Mouse (Mus musculus) lung, embryonic 14.5 days (tissue): ENCODE results near the gene Hsp90ab1. TPM values are rescaled to one million over a fixed set of nuclear protein-coding genes. Genes with fewer than 3 reads are reported as not detected.
A peak's percentile ranks its signal among the peaks of the same experiment; 100 is the strongest.

Experiments
- ATAC-seq: fragments of 200-750 bp; cut with Nextera tagmentation; 2 replicates; pipeline ENCODE4 v1.8.0; 2017; ENCODE audit warnings: mild to moderate bottlenecking, moderate TSS enrichment, moderate library complexity; ENCODE audit not compliant: insufficient read depth
- DNase-seq: peaks from one replicate; pipeline ENCODE4 v3.0.0-alpha.2; 2015
- H3K27ac ChIP-seq: fragments of 300-500 bp; sonication (generic); 2 replicates; pipeline ENCODE4 v1.5.1; 2014; ENCODE audit warnings: low read depth, mild to moderate bottlenecking, moderate library complexity
- H3K27me3 ChIP-seq: fragments of 300-500 bp; sonication (generic); 2 replicates; pipeline ENCODE4 v1.6.1; 2014; ENCODE audit warnings: low read length, control low read depth; ENCODE audit not compliant: insufficient read depth
- H3K36me3 ChIP-seq: fragments of 300-500 bp; sonication (generic); 2 replicates; pipeline ENCODE4 v1.6.1; 2014; ENCODE audit warnings: control low read depth; ENCODE audit not compliant: insufficient read depth
- H3K4me1 ChIP-seq: fragments of 300-500 bp; sonication (generic); 2 replicates; pipeline ENCODE4 v1.6.1; 2014; ENCODE audit warnings: antibody characterized with exemption, control low read depth; ENCODE audit not compliant: insufficient read depth
- H3K4me2 ChIP-seq: fragments of 300-500 bp; sonication (generic); 2 replicates; pipeline ENCODE4 v1.6.1; 2014; ENCODE audit warnings: mild to moderate bottlenecking
- H3K4me3 ChIP-seq: fragments of 300-500 bp; sonication (generic); 2 replicates; pipeline ENCODE4 v1.5.1; 2014; ENCODE audit warnings: low read depth, low read length
- H3K9ac ChIP-seq: fragments of 300-500 bp; sonication (generic); 2 replicates; pipeline ENCODE4 v1.6.1; 2014
- H3K9me3 ChIP-seq: fragments of 300-500 bp; sonication (generic); 2 replicates; pipeline ENCODE4 v1.6.1; 2016; ENCODE audit warnings: low read depth, low read length, control low read depth
- CTCF ChIP-seq: IDR thresholded peaks from 2 replicates; pipeline ENCODE4 v1.5.1; 2016; ENCODE audit warnings: antibody characterized with exemption, low read depth
- WGBS: fragments of 180-500 bp; shearing (Covaris S2); extraction: QIAGEN DNeasy Blood & Tissue Kit; methylation state at CpG from one replicate; pipeline ENCODE4 v1.1.7; 2014; 5-methylcytosine and 5-hydroxymethylcytosine counted together
- polyA plus RNA-seq: library from polyadenylated mRNA; unstranded; fragments of >200 nt; fragmentation: Nextera tagmentation; extraction: Ambion mirVana; gene quantifications from 2 replicates; pipeline ENCODE4 v1.2.1, GENCODE M21; 2014

The Hsp90ab1 gene
- polyA plus RNA-seq, 1 experiment from 2014 or later, result 1,564 TPM

DNA sequence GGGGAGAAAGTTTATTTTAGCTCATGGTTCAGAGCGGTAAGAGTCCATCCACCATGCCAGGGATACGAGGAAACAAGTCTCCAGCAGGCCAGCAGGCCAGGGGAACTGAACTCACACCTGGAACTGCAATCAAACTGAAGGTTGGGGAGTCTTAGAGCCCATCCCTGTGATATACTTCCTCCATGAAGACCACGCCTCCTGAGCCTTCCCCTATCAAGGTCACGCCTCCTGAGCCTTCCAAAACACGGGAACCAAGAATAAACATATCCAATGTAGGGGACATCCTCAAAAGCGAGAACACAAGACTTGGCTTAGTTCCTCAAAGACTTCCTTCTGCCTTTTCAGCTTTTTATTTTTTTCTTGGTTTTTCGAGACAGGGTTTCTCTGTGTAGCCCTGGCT is 39.9 kb upstream of the Hsp90ab1 start:
- DNase-seq, result no peak
- H3K36me3 ChIP-seq, result no peaks in the 10 kb centered on the region
- no peak for TF ChIP-seq CTCF

DNA sequence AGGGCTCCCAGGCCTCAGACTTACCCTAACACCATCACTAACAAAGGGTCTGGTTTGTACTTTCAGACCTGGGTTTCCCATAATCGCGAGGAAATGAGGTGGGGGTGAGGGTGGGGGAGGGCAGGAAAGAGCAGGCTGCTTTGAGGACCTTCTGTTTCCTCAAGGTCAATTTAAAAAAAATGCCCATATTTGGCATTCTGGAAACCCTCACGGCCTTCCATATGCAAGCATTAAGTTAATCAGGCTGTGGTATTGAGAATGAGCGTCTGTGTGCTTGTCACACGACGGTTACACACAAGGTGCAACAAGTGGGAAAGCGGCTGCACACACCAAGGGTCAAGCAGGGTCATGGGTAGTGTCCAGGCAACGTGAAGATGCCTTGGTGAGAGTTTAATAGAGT is 38.9 kb upstream of the Hsp90ab1 start:
- 71% methylated on average over 8 of the region's 8 CpGs for WGBS
- DNase-seq, result no peak
- TF ChIP-seq CTCF, result no peak

More for the DNA sequence above, 39.9 kb upstream of the Hsp90ab1 start:
- Histone ChIP-seq H3K9me3 (no peaks in the 10 kb centered on the region), H3K27ac (no peak overlapping the region), H3K27me3 (no peaks in the 10 kb centered on the region), H3K9ac (no peak overlapping the region), H3K4me3 (no peak overlapping the region), H3K4me1 (no peaks in the 10 kb centered on the region), H3K4me2 (no peak overlapping the region)
- ATAC-seq, result no peak
- WGBS, result 70% methylated on average over 7 of the region's 7 CpGs

DNA sequence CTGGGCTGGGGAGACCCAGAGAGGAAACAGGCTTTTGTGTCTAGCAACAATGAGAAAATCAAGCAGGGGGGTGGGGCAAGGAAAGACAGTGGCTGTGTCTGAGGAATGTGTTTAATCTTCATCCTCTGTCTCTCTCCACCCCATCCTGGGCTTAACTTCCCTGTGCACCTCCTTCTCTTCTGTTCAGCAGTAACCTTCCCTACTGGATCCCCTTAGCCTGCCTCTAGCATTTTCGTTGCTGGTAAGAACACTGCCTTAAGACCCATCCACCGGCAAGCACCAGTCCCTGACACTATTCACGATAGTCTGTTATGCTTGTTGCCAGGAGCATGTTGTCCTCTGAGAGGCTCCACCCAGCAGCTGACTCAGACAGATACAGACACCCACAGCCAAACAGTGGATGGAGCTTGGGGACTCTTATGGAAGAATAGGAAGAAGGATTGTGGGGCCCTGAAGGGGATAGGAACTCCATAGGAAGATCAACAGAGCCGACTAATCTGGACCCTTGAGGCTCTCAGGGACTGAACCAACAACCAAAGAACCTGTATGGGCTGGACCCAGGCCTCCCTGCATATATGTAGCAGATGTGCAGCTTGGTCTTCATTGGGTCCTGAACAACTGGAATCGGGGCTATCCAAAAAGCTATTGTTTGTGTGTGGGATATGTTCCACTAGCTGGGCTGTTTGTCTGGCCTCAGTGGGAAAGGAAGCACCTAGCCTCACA is 37.2 kb upstream of the Hsp90ab1 start:
- no peaks in the 10 kb centered on the region for H3K4me1 ChIP-seq
- no peaks in the 10 kb centered on the region for H3K27me3 ChIP-seq
- DNase-seq, result no peak
- no peak overlapping the region for H3K4me3 ChIP-seq
- TF ChIP-seq CTCF, result no peak
- H3K9ac ChIP-seq, result no peak overlapping the region
- no peak for ATAC-seq
- H3K27ac ChIP-seq, result peak overlapping the region; percentile 63; the same call in 1 of the 2 replicates
- WGBS, result 36% methylated on average over 5 of the region's 5 CpGs
- no peaks in the 10 kb centered on the region for H3K9me3 ChIP-seq
- no peak overlapping the region for H3K4me2 ChIP-seq
- H3K36me3 ChIP-seq, result no peaks in the 10 kb centered on the region

More for the DNA sequence above, 38.9 kb upstream of the Hsp90ab1 start:
- Histone ChIP-seq H3K27ac (no peak overlapping the region), H3K4me2 (no peak overlapping the region), H3K4me3 (no peak overlapping the region), H3K9ac (no peak overlapping the region), H3K4me1 (no peaks in the 10 kb centered on the region), H3K36me3 (no peaks in the 10 kb centered on the region), H3K27me3 (no peaks in the 10 kb centered on the region), H3K9me3 (no peaks in the 10 kb centered on the region)
- no peak for ATAC-seq

DNA sequence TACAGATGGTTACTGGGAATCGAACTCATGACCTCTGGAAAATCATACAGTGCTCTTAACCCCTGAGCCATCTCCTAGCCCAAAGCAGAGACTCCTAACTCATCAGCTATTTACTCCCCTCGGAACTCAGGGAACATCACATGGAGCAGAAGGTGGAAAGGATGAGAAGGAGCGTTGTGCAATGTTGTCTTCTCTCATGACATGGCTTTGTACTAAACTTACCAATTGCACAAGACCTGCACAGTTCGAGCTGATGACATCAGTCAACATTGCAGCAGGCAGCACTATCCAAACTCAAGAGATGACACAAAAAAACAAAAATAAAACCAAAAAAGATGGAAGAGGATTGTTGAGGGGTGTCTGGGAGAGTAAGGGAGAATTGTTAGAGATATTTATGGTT is 35.3 kb upstream of the Hsp90ab1 start:
- Histone ChIP-seq H3K27me3 (no peaks in the 10 kb centered on the region), H3K27ac (no peak overlapping the region), H3K4me3 (no peak overlapping the region), H3K9ac (no peak overlapping the region), H3K36me3 (no peaks in the 10 kb centered on the region), H3K9me3 (no peaks in the 10 kb centered on the region), H3K4me1 (no peaks in the 10 kb centered on the region), H3K4me2 (no peak overlapping the region)
- no peak for TF ChIP-seq CTCF
- 86% methylated on average over 4 of the region's 4 CpGs for WGBS
- no peak for DNase-seq
- no peak for ATAC-seq

DNA sequence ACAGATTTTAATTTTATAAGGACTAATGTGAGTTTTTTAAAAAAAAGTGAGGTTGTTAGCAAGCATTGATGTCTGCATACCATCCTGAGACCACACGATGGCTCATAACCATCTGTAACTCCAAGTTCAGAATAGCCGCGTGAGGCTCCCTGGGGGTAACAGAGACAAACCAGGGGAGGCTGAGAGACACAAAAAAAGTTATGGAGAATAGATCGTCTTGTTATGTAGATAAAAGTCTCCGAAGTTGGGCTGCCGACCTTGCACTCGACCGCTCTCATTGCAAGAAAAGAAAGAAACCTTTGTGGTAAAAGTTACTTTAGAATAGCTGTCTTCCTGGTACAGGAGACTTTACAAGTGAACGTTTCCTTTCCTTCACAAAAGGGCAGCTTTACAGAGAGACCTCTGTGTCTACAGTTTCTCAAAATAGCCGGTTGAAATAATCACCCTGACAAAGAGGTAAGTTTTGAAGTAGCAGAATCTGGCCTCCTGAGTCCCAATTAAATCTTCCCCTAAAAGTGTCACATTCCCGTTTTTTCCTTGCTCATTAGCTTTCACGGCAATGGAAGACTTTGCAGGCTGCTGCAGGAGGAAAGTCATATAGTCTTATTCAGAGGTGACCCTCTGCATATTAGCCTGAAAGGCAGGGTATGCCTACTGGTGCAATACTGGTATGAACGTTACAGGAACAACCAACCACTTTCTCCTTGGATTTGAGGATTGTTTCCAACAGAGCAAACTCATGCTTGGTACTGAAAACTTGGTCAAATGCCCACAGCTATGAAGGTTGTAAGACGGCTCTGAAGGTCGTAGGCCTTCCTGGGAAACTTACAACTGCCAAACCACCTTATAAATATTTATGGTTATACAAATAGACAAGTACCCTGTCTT is 34.2 kb upstream of the Hsp90ab1 start:
- 77% methylated on average over 15 of the region's 15 CpGs for WGBS
- Histone ChIP-seq H3K4me2 (no peak overlapping the region), H3K36me3 (no peaks in the 10 kb centered on the region), H3K9me3 (no peaks in the 10 kb centered on the region), H3K9ac (no peak overlapping the region), H3K27ac (no peak overlapping the region), H3K4me1 (no peaks in the 10 kb centered on the region), H3K27me3 (peaks cover 2% of the 10 kb centered on the region; the same call in 1 of the 2 replicates), H3K4me3 (no peak overlapping the region)
- no peak for TF ChIP-seq CTCF
- DNase-seq (no peak), ATAC-seq (no peak)

DNA sequence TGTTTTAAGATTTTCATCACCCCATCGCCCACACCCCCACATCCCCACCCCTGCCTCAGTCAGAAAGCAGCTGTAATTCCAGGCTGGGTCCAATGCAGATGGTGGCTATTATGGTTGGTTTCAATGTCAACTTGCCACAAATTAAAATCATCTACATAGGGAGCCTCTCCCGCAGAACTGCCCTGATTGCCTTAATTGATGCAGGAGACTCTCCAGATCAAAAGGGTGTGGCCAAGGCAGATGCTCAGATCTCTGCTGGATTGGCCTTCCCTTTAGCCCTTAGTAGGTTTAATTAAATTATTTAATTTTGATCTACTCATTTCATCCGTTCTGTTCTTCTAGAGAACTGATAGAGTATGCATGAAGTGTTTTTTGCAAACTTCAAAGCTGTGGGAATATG is 29.9 kb upstream of the Hsp90ab1 start:
- H3K4me2 ChIP-seq, result no peak overlapping the region
- H3K9ac ChIP-seq, result no peak overlapping the region
- no peaks in the 10 kb centered on the region for H3K9me3 ChIP-seq
- DNase-seq, result no peak
- no peak overlapping the region for H3K4me3 ChIP-seq
- H3K27ac ChIP-seq, result no peak overlapping the region
- H3K36me3 ChIP-seq, result no peaks in the 10 kb centered on the region
- 85% methylated on average over 3 of the region's 3 CpGs for WGBS
- TF ChIP-seq CTCF, result no peak
- peaks cover 12% of the 10 kb centered on the region for H3K4me1 ChIP-seq
- no peak for ATAC-seq
- H3K27me3 ChIP-seq, result peaks cover 19% of the 10 kb centered on the region; the same call in 1 of the 2 replicates

DNA sequence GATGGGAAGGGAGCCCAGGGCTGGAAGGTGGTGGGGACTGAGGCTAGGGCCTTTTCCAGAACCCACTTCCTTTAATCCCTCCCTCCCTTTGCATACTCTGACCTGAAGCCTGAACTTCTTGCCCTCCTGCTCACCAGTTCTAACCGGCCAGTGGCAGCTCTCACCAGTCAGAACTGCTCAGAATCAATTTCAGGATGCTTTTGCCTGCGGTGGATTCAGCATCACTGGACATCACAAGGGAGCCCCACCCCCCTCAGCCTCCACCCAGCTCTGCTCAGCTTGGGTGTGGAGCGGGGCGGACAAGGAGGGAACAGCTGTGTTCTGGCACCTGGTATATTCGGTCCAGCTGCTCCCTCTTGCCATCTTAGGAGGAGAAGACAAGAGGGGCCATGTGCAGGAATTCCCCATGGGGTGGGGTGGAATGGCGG is 28.8 kb upstream of the Hsp90ab1 start, which contains the start of gene Mymx:
TSS of gene Mymx (minus strand) at position 226 of the 428 bp plus-strand sequence.
- Histone ChIP-seq H3K4me2 (peak within 1 kb of the TSS; percentile 25; the same call in 1 of the 2 replicates), H3K27me3 (peaks cover 19% of the 10 kb centered on the region; the same call in 1 of the 2 replicates), H3K9me3 (no peaks in the 10 kb centered on the region), H3K4me1 (peaks cover 12% of the 10 kb centered on the region), H3K4me3 (no peak within 1 kb of the TSS), H3K36me3 (no peaks in the 10 kb centered on the region), H3K9ac (peak within 1 kb of the TSS; percentile 28), H3K27ac (no peak within 1 kb of the TSS)
- DNase-seq, result no peak
- no peak for TF ChIP-seq CTCF
- WGBS, result 41% methylated on average over 6 of the region's 6 CpGs
- ATAC-seq, result no peak
